Mouse (Mus musculus) embryonic facial prominence, embryonic 15.5 days (tissue): ENCODE data around the gene Cblc. TPM values are rescaled to one million over a fixed set of nuclear protein-coding genes. Genes with fewer than 3 reads are reported as not detected.

Experiments used
- ATAC-seq: fragments of 200-750 bp; cut with Nextera tagmentation; 2 replicates; pipeline ENCODE4 v1.8.0; 2017; ENCODE audit warnings: low read depth, moderate TSS enrichment; ENCODE audit not compliant: insufficient number of reproducible peaks, low FRiP score, low TSS enrichment
- H3K27ac ChIP-seq: fragments of 300-500 bp; sonication (generic); replicated peaks from 2 replicates; pipeline ENCODE4 v1.5.1; 2015; ENCODE audit warnings: mild to moderate bottlenecking, inconsistent platforms
- H3K27me3 ChIP-seq: fragments of 300-500 bp; sonication (generic); 2 replicates; pipeline ENCODE4 v1.6.1; 2015; ENCODE audit warnings: inconsistent platforms
- H3K36me3 ChIP-seq: fragments of 300-500 bp; sonication (generic); 2 replicates; pipeline ENCODE4 v1.6.1; 2015; ENCODE audit warnings: mild to moderate bottlenecking, inconsistent platforms
- H3K4me1 ChIP-seq: fragments of 300-500 bp; sonication (generic); 2 replicates; pipeline ENCODE4 v1.6.1; 2015; ENCODE audit warnings: inconsistent platforms
- H3K4me2 ChIP-seq: fragments of 300-500 bp; sonication (generic); replicated peaks from 2 replicates; pipeline ENCODE4 v1.6.1; 2015; ENCODE audit warnings: mild to moderate bottlenecking, inconsistent platforms
- H3K4me3 ChIP-seq: fragments of 300-500 bp; sonication (generic); replicated peaks from 2 replicates; pipeline ENCODE4 v1.5.1; 2015; ENCODE audit warnings: mild to moderate bottlenecking, inconsistent platforms
- H3K9ac ChIP-seq: fragments of 300-500 bp; sonication (generic); 2 replicates; pipeline ENCODE4 v1.6.1; 2015; ENCODE audit warnings: inconsistent platforms
- H3K9me3 ChIP-seq: fragments of 300-500 bp; sonication (generic); replicated peaks from 2 replicates; pipeline ENCODE4 v1.6.1; 2016; ENCODE audit warnings: inconsistent platforms
- WGBS: fragments of 180-500 bp; shearing (Covaris S2); methylation state at CpG from one replicate; pipeline ENCODE4 v1.1.7; 2015; 5-methylcytosine and 5-hydroxymethylcytosine counted together
- polyA plus RNA-seq: library from polyadenylated mRNA; unstranded; fragments of >200 nt; fragmentation: Nextera tagmentation; extraction: Ambion mirVana; gene quantifications from 2 replicates; pipeline ENCODE4 v1.2.1, GENCODE M21; 2015

The Cblc gene
- polyA plus RNA-seq, 1 experiment from 2014 or later, result 17.2 TPM

DNA sequence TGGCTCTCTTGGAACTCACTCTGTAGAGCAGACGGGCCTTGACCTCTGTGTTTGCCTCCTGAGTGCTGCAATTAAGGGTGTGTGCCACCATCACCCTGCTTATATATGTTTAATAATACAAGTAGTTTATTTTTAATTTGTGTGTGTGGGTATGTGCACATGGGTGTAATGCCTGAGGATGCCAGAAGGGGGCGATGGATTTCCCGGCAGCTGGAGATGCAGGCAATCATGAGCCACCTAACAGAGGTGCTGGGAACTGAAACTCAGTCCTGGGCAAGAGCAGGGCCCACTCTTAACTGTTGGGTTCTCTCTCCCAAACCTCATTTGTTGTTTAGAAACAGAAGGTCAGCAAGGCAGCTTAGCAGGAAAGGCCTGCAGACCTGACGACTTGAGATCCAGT, 16.7 kb downstream of the Cblc start:
- WGBS, result 82% methylated on average over 4 of the region's 4 CpGs
- Histone ChIP-seq H3K27ac (no peak overlapping the region), H3K36me3 (no peaks in the 10 kb centered on the region), H3K4me3 (no peak overlapping the region), H3K9me3 (no peaks in the 10 kb centered on the region), H3K4me1 (0 out of 2 replicates have a peak, but pooled peaks cover 3% of the 10 kb centered on the region), H3K27me3 (no peaks in the 10 kb centered on the region), H3K4me2 (no peak overlapping the region), H3K9ac (no peak overlapping the region)
- ATAC-seq, result no peak

DNA sequence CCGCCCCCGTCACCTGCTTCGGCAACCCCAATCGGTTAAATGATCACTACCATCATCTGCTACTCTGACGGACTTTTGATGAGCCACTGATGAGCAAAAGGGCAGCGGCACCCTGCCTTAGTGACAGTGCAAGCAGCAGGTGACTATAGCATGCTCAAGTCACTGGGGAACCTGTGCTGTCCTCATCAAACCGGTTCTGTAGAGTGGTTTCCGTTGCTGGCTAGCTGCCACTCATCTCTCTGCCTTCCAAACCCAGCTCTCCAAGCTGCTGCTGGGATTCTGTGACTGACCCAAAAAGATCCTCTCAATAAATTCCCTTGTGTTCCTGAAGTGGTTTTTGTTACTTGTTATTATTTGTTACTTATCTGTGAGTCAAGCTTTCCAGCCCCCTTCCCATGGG, 18.0 kb downstream of the Cblc start:
- WGBS, result 78% methylated on average over 8 of the region's 8 CpGs
- Histone ChIP-seq H3K9ac (no peak overlapping the region), H3K4me3 (no peak overlapping the region), H3K4me1 (0 out of 2 replicates have a peak, but pooled peaks cover 3% of the 10 kb centered on the region), H3K27me3 (no peaks in the 10 kb centered on the region), H3K4me2 (no peak overlapping the region), H3K9me3 (no peaks in the 10 kb centered on the region), H3K36me3 (no peaks in the 10 kb centered on the region), H3K27ac (no peak overlapping the region)
- no peak for ATAC-seq

DNA sequence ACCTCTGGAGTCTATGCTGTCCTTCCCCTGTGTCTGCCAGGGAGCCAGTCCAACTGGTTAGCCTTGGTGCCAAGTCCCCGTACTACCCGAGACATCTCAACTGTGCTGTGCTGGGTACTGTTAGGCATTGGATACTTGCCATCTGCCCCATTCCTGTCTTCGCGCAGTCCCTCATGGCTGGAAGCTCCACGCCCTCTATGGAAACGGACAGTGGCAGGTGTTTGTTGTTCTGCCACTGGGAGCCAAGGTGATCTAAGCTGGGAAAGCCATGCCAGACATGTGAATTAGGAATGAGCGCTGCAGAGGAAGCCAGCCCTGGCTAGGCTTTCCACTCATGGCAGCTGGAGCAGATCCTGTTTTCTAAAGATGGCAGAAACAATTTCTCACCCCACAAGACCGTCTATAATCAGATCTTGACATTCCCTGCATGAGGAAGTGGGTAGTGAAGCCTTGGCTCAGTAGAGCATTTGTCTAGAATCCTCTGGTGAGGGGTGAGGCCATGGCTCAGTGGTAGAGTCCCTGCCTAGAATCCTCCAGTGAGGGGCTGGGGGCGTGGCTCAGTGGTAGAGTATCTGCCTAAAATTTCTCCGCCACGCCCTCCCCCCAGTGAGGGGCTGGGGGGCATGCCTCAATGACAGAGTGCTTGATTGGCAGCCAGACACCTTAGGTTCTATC, 19.4 kb downstream of the Cblc start:
- Histone ChIP-seq H3K4me1 (0 out of 2 replicates have a peak, but pooled peaks cover 3% of the 10 kb centered on the region), H3K36me3 (no peaks in the 10 kb centered on the region), H3K27me3 (no peaks in the 10 kb centered on the region), H3K4me3 (no peak overlapping the region), H3K27ac (peak overlapping the region; percentile 13; the same call in 1 of the 2 replicates), H3K9me3 (no peaks in the 10 kb centered on the region), H3K4me2 (no peak overlapping the region), H3K9ac (no peak overlapping the region)
- 85% methylated on average over 11 of the region's 11 CpGs for WGBS
- ATAC-seq, result peak; percentile 60; the same call in 1 of the 2 replicates

DNA sequence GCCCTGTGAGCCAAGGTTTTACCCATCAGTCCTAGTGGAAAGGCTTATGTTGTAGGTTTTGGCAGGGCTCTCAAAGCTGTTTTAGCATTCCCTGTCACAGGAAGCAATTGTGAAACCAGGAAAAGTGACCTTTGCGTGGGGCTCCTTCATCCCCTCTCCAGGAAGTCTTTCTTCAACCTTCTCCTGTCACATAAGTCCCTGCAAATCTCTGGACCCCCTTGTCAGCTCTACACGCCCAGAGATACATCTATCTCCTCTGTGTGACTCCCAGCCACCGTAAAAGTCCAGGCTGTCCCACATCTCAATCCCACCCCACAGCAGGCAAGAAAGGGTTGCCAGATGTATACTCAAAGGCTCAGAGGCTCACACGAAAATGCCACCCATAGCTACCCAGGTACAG, 24.9 kb downstream of the Cblc start:
- Histone ChIP-seq H3K27ac (0 out of 2 replicates have a peak overlapping the region, but pooled peaks have one; percentile 34), H3K4me2 (0 out of 2 replicates have a peak overlapping the region, but pooled peaks have one; percentile 65), H3K4me3 (no peak overlapping the region), H3K36me3 (no peaks in the 10 kb centered on the region), H3K9ac (no peak overlapping the region), H3K9me3 (no peaks in the 10 kb centered on the region), H3K27me3 (no peaks in the 10 kb centered on the region), H3K4me1 (peaks cover 29% of the 10 kb centered on the region)
- 68% methylated on average over 4 of the region's 4 CpGs for WGBS
- ATAC-seq, result no peak

DNA sequence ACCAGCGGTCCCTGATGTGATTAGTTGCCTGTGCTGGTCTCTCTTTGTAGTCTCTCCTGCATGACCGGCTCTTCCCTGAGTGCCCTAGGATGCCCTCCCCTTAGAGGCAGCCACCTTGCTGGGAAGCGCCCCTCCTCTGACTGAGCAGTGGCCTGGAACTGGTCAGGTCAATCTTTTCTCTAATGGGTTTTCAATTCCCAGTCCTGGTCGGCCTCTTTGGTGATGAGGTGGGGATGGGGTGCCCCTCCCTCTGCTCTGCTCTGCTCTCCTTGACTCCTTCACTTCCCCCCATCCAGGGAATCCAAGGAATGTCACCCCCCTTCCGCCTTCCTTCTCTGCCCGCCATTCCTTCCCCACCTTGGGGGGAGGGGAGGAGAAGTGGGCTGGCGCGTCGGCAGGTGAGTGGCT, 25.6 kb downstream of the Cblc start, which contains the start of gene Bcam:
Gene Bcam, minus strand, starts transcription at position 33 of the 408 bp plus-strand sequence.
- peak within 1 kb of the TSS; percentile 74 for H3K27ac ChIP-seq
- 0 out of 2 replicates have a peak, but pooled peaks cover 4% of the 10 kb centered on the region for H3K36me3 ChIP-seq
- ATAC-seq, result peak; percentile 20
- H3K4me2 ChIP-seq, result peak within 1 kb of the TSS; percentile 65
- peak within 1 kb of the TSS; percentile 37 for H3K9ac ChIP-seq
- H3K4me1 ChIP-seq, result peaks cover 29% of the 10 kb centered on the region
- no peaks in the 10 kb centered on the region for H3K27me3 ChIP-seq
- WGBS, result 8% methylated on average over 9 of the region's 9 CpGs
- no peaks in the 10 kb centered on the region for H3K9me3 ChIP-seq
- H3K4me3 ChIP-seq, result peak within 1 kb of the TSS; percentile 46

DNA sequence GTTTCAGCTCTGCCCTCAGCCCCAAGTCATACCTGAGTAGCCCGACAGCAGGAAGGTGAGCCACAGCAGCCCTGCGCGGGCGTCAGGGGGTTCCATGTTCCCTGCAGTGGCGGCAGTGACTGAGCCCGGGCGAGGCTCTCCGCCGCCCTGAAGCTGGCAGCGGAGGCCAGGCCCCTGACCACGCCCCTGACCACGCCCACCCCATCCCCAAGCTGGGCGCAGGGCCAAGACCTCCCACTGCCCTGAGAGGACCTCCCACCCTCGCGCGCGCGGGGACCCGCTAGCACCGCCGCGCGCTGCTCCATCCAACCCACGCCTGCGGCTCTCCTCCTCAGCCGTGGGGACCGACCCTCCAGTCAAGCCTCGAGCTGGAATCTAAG, 26.2 kb downstream of the Cblc start:
- peak; percentile 81 for ATAC-seq
- H3K9ac ChIP-seq, result peak overlapping the region; percentile 37
- H3K27me3 ChIP-seq, result no peaks in the 10 kb centered on the region
- peak overlapping the region; percentile 65 for H3K4me2 ChIP-seq
- H3K27ac ChIP-seq, result peak overlapping the region; percentile 74
- WGBS, result under 1% methylated on average over 28 of the region's 28 CpGs
- H3K36me3 ChIP-seq, result peaks cover 9% of the 10 kb centered on the region; the same call in 1 of the 2 replicates
- H3K4me1 ChIP-seq, result peaks cover 29% of the 10 kb centered on the region
- no peaks in the 10 kb centered on the region for H3K9me3 ChIP-seq
- H3K4me3 ChIP-seq, result peak overlapping the region; percentile 46

DNA sequence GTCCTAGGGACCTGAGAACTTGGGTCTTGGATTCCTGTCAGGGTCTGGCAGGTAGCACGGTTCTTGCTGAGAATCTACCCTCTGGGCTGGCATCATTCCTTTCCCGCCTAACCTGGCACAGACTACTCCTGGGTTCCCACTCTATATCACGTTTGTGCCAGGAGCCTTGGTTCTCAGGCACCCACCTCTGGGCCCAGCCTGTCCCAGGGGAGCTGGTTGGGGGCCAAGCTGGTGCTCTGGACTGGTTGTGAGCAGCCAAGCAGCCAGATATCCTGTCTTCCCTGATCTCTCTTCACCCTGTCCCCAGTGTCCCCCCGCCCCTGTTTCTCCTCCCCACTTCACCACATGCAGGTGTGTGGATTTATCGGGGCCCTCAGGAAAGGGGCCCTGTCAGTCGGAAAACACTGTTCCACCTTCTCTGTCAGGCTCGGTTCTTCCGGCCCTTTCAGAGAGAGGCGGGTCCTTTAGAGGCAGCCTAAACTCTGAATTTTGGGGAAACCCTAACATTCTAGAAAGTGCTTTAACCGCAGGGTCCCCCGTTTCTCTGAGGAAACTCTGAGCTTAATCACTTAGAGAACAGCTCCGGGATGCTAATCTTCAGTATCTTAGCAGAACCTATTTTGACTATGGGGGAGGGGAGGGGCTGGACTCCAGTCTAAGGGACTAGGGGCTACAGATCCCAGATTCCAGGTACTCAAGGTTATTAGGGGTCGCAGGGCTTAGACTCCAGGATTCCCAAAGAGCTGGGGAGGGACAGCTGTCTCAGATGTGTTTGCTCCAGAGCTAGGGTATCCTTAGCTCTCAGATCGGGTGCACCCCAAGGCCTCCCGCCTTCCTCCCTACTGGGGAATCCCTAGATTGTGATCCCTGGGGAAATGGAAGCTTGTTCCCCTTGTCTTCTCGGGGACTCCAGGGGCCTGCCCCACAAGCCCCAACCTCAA, 26.9 kb downstream of the Cblc start:
- WGBS, result 5% methylated on average over 16 of the region's 16 CpGs
- Histone ChIP-seq H3K9ac (peak overlapping the region; percentile 37), H3K4me3 (peak overlapping the region; percentile 46), H3K27ac (peak overlapping the region; percentile 74), H3K27me3 (no peaks in the 10 kb centered on the region), H3K36me3 (peaks cover 13% of the 10 kb centered on the region; the same call in 1 of the 2 replicates), H3K4me2 (peak overlapping the region; percentile 65), H3K4me1 (peaks cover 29% of the 10 kb centered on the region), H3K9me3 (no peaks in the 10 kb centered on the region)
- ATAC-seq, result no peak

DNA sequence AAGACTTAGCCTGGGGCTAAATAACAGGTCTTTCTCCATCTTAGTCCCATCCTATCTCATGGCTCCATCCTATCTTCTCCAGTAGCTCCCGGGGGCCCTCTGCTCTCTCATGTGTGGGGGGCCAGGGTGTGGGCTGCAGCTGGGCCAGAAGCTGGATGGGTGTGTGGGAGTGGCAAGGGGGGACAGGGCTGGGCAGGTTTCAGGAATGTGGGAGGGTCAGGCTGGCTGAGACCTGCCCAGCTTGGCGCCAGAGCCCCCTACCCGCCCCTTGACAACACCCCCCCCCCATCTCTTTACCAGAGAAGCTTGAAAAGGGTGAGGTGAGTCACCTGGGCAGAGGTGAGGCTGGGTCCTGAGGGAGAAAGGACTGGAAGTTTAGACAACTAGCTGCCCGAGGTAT, 27.6 kb downstream of the Cblc start:
- peak overlapping the region; percentile 74 for H3K27ac ChIP-seq
- H3K4me2 ChIP-seq, result peak overlapping the region; percentile 65
- WGBS, result 23% methylated on average over 4 of the region's 4 CpGs
- no peaks in the 10 kb centered on the region for H3K27me3 ChIP-seq
- H3K9ac ChIP-seq, result 0 out of 2 replicates have a peak overlapping the region, but pooled peaks have one; percentile 37
- peaks cover 29% of the 10 kb centered on the region for H3K4me1 ChIP-seq
- peaks cover 20% of the 10 kb centered on the region for H3K36me3 ChIP-seq
- H3K9me3 ChIP-seq, result no peaks in the 10 kb centered on the region
- H3K4me3 ChIP-seq, result peak overlapping the region; percentile 46
- peak; percentile 39 for ATAC-seq

DNA sequence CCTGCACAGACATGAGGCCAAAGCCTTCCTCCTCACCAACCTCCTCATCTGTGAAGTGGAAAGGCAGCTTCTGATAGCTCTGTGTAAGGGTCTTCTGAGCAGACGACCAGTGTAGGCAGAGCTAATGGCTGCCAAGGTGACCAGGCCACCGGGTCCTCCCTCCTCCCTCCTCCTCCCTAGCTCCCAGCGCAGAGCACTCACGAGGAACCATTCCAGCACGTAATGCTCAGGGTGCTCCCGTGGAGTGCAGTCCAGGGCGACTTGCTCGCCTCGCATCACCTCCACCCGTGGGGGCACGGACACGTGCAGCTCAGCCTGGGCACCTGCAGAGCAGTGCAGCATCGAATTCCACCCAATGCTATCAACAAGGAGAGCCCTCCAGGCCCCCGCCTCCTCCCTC, 28.4 kb downstream of the Cblc start:
- H3K27ac ChIP-seq, result no peak overlapping the region
- peak overlapping the region; percentile 46 for H3K4me3 ChIP-seq
- peaks cover 21% of the 10 kb centered on the region for H3K36me3 ChIP-seq
- no peak overlapping the region; the same call in 1 of the 2 replicates for H3K9ac ChIP-seq
- peaks cover 29% of the 10 kb centered on the region for H3K4me1 ChIP-seq
- no peaks in the 10 kb centered on the region for H3K9me3 ChIP-seq
- H3K27me3 ChIP-seq, result no peaks in the 10 kb centered on the region
- WGBS, result 54% methylated on average over 14 of the region's 14 CpGs
- ATAC-seq, result no peak
- peak overlapping the region; percentile 65 for H3K4me2 ChIP-seq

DNA sequence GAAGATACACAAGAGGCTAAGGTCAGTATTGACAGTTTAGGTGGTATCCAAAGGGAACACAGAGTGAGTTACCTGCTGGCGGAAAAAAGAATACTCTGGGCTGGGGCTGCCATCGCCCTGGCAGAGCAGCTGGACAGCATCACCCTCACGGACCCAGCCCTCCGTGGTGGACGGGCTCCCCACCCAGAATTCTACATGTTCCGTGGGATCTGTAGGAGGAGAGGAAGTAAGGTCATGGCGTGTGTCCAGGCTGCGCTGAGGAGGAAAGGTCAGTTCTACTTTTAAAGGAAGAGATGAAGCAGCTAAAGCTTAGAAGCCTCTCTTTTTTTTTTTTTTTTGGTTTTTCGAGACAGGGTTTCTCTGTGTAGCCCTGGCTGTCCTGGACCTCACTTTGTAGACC, 32.0 kb downstream of the Cblc start:
- WGBS, result 89% methylated on average over 9 of the region's 9 CpGs
- Histone ChIP-seq H3K9me3 (no peaks in the 10 kb centered on the region), H3K4me2 (no peak overlapping the region), H3K27me3 (no peaks in the 10 kb centered on the region), H3K4me3 (no peak overlapping the region), H3K4me1 (peaks cover 9% of the 10 kb centered on the region), H3K36me3 (peaks cover 33% of the 10 kb centered on the region), H3K9ac (no peak overlapping the region), H3K27ac (no peak overlapping the region)
- ATAC-seq, result no peak

DNA sequence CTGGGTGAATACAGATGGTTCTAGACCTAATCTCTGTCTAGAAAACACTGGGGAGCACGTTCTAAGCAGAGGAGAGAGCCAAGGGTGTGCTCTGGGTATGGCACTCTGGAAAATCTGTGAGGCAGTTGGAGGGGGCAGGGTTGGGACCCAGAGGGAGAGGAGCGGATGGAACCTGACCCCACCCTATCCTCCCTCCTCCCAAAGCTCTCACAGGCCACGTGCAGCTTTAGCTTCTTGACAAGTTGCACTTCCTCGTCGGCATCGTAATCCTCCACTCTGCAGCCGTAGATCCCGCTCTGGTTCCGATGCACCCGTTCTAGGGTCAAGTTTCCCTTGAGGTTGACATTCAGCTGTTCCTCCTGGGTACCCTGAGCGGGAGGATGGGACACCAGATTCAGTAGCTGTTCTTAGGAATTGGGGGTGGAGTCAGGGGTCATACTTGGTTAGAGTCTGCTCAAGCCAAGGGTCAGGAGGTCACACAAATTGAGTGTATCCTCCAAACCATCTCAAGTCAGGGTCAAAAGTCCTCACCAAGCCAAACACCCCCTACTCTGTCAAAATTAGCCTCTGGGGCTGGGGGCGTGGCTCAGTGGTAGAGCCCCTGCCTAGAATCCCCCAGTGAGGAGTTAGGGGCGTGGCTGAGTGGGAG, 32.7 kb downstream of the Cblc start:
- WGBS, result 70% methylated on average over 13 of the region's 13 CpGs
- H3K4me3 ChIP-seq, result no peak overlapping the region

More for the DNA sequence above, 32.7 kb downstream of the Cblc start:
- ATAC-seq, result no peak
- Histone ChIP-seq H3K9me3 (no peaks in the 10 kb centered on the region), H3K4me2 (no peak overlapping the region), H3K36me3 (peaks cover 39% of the 10 kb centered on the region), H3K27ac (no peak overlapping the region), H3K4me1 (peaks cover 3% of the 10 kb centered on the region), H3K9ac (no peak overlapping the region), H3K27me3 (no peaks in the 10 kb centered on the region)
